Mouse (Mus musculus): ENCODE measurements around the gene Edn3. TPM values are rescaled to one million over a fixed set of nuclear protein-coding genes. Genes with fewer than 3 reads are reported as not detected.

Edn3 gene
- polyA plus RNA-seq, 1 experiment from 2014 or later: 28.7 TPM

- peak overlapping the region; percentile 82 for H3K9ac ChIP-seq
- peaks cover 50% of the 10 kb centered on the region for H3K4me1 ChIP-seq
- no peaks in the 10 kb centered on the region for H3K9me3 ChIP-seq
- H3K27ac ChIP-seq: peak overlapping the region; percentile 86
- H3K27me3 ChIP-seq: no peaks in the 10 kb centered on the region
- WGBS: 15% methylated on average over 6 of the region's 6 CpGs
- peak overlapping the region; percentile 90 for H3K4me2 ChIP-seq (replicated peaks)
- ATAC-seq (ENCODE audit: low FRiP score, low read depth): peak; percentile 42; the same call in 1 of the 2 replicates
- peak overlapping the region; percentile 62 for H3K4me3 ChIP-seq
- H3K36me3 ChIP-seq: peaks cover 4% of the 10 kb centered on the region; the same call in 1 of the 2 replicates
Observed at GRCm38 (mm10) chr2:174761452-174762101, 1.2 kb downstream of the Edn3 start.

- WGBS: 92% methylated on average over 2 of the region's 2 CpGs
- peak overlapping the region; percentile 62; the same call in 1 of the 2 replicates for H3K4me3 ChIP-seq
- no peaks in the 10 kb centered on the region for H3K27me3 ChIP-seq
- peaks cover 4% of the 10 kb centered on the region; the same call in 1 of the 2 replicates for H3K36me3 ChIP-seq
- no peaks in the 10 kb centered on the region for H3K9me3 ChIP-seq
- H3K4me1 ChIP-seq: peaks cover 50% of the 10 kb centered on the region
- peak overlapping the region; percentile 82 for H3K9ac ChIP-seq
- H3K4me2 ChIP-seq (replicated peaks): peak overlapping the region; percentile 90
- no peak for ATAC-seq (ENCODE audit: low FRiP score, low read depth)
- no peak overlapping the region for H3K27ac ChIP-seq
Observed at GRCm38 (mm10) chr2:174762310-174762709, 1.9 kb downstream of the Edn3 start.

- Histone ChIP-seq H3K27me3 (no peaks in the 10 kb centered on the region), H3K36me3 (peaks cover 7% of the 10 kb centered on the region), H3K4me1 (peaks cover 36% of the 10 kb centered on the region), H3K27ac (no peak overlapping the region), H3K4me3 (no peak overlapping the region), H3K9me3 (no peaks in the 10 kb centered on the region), H3K4me2 (replicated peaks) (no peak overlapping the region), H3K9ac (no peak overlapping the region)
- ATAC-seq (ENCODE audit: low FRiP score, low read depth): no peak
- 44% methylated on average over 7 of the region's 7 CpGs for WGBS
Observed at GRCm38 (mm10) chr2:174768891-174769528, 8.6 kb downstream of the Edn3 start.

GRCm38 (mm10) chr2:174774177-174775111, 14.0 kb downstream of the Edn3 start:
- H3K9ac ChIP-seq: no peak overlapping the region
- no peak for ATAC-seq (ENCODE audit: low FRiP score, low read depth)
- no peak overlapping the region for H3K4me3 ChIP-seq
- no peaks in the 10 kb centered on the region for H3K9me3 ChIP-seq
- H3K4me2 ChIP-seq (replicated peaks): no peak overlapping the region
- peaks cover 38% of the 10 kb centered on the region for H3K4me1 ChIP-seq
- WGBS: 90% methylated on average over 10 of the region's 10 CpGs
- H3K27me3 ChIP-seq: no peaks in the 10 kb centered on the region
- H3K36me3 ChIP-seq: peaks cover 15% of the 10 kb centered on the region
- H3K27ac ChIP-seq: no peak overlapping the region

GRCm38 (mm10) chr2:174782016-174782415, 21.6 kb downstream of the Edn3 start:
- Histone ChIP-seq H3K9me3 (no peaks in the 10 kb centered on the region), H3K36me3 (peaks cover 9% of the 10 kb centered on the region), H3K4me1 (peaks cover 32% of the 10 kb centered on the region), H3K9ac (no peak overlapping the region), H3K4me3 (no peak overlapping the region), H3K27me3 (no peaks in the 10 kb centered on the region), H3K4me2 (replicated peaks) (no peak overlapping the region), H3K27ac (peak overlapping the region; percentile 11; the same call in 1 of the 2 replicates)
- ATAC-seq (ENCODE audit: low FRiP score, low read depth): no peak
- WGBS: 60% methylated on average over 4 of the region's 4 CpGs

GRCm38 (mm10) chr2:174782880-174783279, 22.5 kb downstream of the Edn3 start:
- Histone ChIP-seq H3K4me1 (peaks cover 23% of the 10 kb centered on the region), H3K27ac (no peak overlapping the region), H3K36me3 (peaks cover 9% of the 10 kb centered on the region), H3K27me3 (no peaks in the 10 kb centered on the region), H3K9ac (no peak overlapping the region), H3K4me2 (replicated peaks) (no peak overlapping the region), H3K4me3 (no peak overlapping the region), H3K9me3 (no peaks in the 10 kb centered on the region)
- peak; percentile 66 for ATAC-seq (ENCODE audit: low FRiP score, low read depth)
- WGBS: 20% methylated on average over 5 of the region's 5 CpGs

- no peaks in the 10 kb centered on the region for H3K27me3 ChIP-seq
- H3K27ac ChIP-seq: no peak overlapping the region
- no peak for ATAC-seq (ENCODE audit: low FRiP score, low read depth)
- H3K4me1 ChIP-seq: no peaks in the 10 kb centered on the region
- no peak overlapping the region for H3K4me3 ChIP-seq
- no peaks in the 10 kb centered on the region for H3K9me3 ChIP-seq
- H3K4me2 ChIP-seq (replicated peaks): no peak overlapping the region
- H3K36me3 ChIP-seq: no peaks in the 10 kb centered on the region
- no peak overlapping the region for H3K9ac ChIP-seq
Observed at GRCm38 (mm10) chr2:174788830-174789229, 28.4 kb downstream of the Edn3 start.

- 65% methylated on average over 8 of the region's 8 CpGs for WGBS
- no peak for ATAC-seq (ENCODE audit: low FRiP score, low read depth)
Observed at GRCm38 (mm10) chr2:174792436-174793125, 32.2 kb downstream of the Edn3 start.

GRCm38 (mm10) chr2:174793181-174793580, 32.8 kb downstream of the Edn3 start:
- no peaks in the 10 kb centered on the region for H3K27me3 ChIP-seq
- no peak overlapping the region for H3K9ac ChIP-seq
- no peak overlapping the region for H3K4me2 ChIP-seq (replicated peaks)
- 77% methylated on average over 1 of the region's 1 CpGs for WGBS
- no peak overlapping the region for H3K4me3 ChIP-seq
- H3K4me1 ChIP-seq: no peaks in the 10 kb centered on the region
- no peaks in the 10 kb centered on the region for H3K9me3 ChIP-seq
- no peak overlapping the region for H3K27ac ChIP-seq
- no peak for ATAC-seq (ENCODE audit: low FRiP score, low read depth)
- H3K36me3 ChIP-seq: no peaks in the 10 kb centered on the region

More at GRCm38 (mm10) chr2:174792436-174793125, 32.2 kb downstream of the Edn3 start:
- H3K9me3 ChIP-seq: no peaks in the 10 kb centered on the region
- no peaks in the 10 kb centered on the region for H3K27me3 ChIP-seq
- no peaks in the 10 kb centered on the region for H3K4me1 ChIP-seq
- no peak overlapping the region for H3K4me3 ChIP-seq
- no peak overlapping the region for H3K4me2 ChIP-seq (replicated peaks)
- H3K36me3 ChIP-seq: no peaks in the 10 kb centered on the region
- no peak overlapping the region for H3K9ac ChIP-seq
- H3K27ac ChIP-seq: no peak overlapping the region

- ATAC-seq (ENCODE audit: low FRiP score, low read depth): peak; percentile 69
- Histone ChIP-seq H3K27me3 (no peaks in the 10 kb centered on the region), H3K4me3 (no peak overlapping the region), H3K4me1 (no peaks in the 10 kb centered on the region), H3K27ac (no peak overlapping the region), H3K36me3 (no peaks in the 10 kb centered on the region), H3K9me3 (peaks cover 7% of the 10 kb centered on the region; the same call in 1 of the 2 replicates), H3K4me2 (replicated peaks) (no peak overlapping the region), H3K9ac (no peak overlapping the region)
- 77% methylated on average over 2 of the region's 2 CpGs for WGBS
Observed at GRCm38 (mm10) chr2:174796998-174797397, 36.6 kb downstream of the Edn3 start.

GRCm38 (mm10) chr2:174797495-174798068, 37.2 kb downstream of the Edn3 start:
- H3K27me3 ChIP-seq: no peaks in the 10 kb centered on the region
- no peak overlapping the region for H3K4me3 ChIP-seq
- no peaks in the 10 kb centered on the region for H3K4me1 ChIP-seq
- no peak overlapping the region for H3K4me2 ChIP-seq (replicated peaks)
- H3K27ac ChIP-seq: no peak overlapping the region
- peaks cover 7% of the 10 kb centered on the region; the same call in 1 of the 2 replicates for H3K9me3 ChIP-seq
- ATAC-seq (ENCODE audit: low FRiP score, low read depth): peak; percentile 82
- WGBS: 63% methylated on average over 4 of the region's 4 CpGs
- no peaks in the 10 kb centered on the region for H3K36me3 ChIP-seq
- no peak overlapping the region for H3K9ac ChIP-seq
